Mouse (Mus musculus): ENCODE measurements around the gene Camsap1. TPM values are rescaled to one million over a fixed set of nuclear protein-coding genes. Genes with fewer than 3 reads are reported as not detected.

Camsap1 gene
- polyA plus RNA-seq, 1 experiment from 2014 or later: 19.1 TPM

GRCm38 (mm10) chr2:25918408-25918807, 64.7 kb downstream of the Camsap1 start:
- H3K9ac ChIP-seq: no peak overlapping the region
- 76% methylated on average over 2 of the region's 2 CpGs for WGBS
- no peaks in the 10 kb centered on the region for H3K9me3 ChIP-seq
- no peak overlapping the region for H3K27ac ChIP-seq
- no peak for ATAC-seq (ENCODE audit: insufficient number of reproducible peaks, low FRiP score, low TSS enrichment, low read depth)
- no peaks in the 10 kb centered on the region for H3K4me1 ChIP-seq
- H3K27me3 ChIP-seq: no peaks in the 10 kb centered on the region
- H3K4me3 ChIP-seq: no peak overlapping the region
- 0 out of 2 replicates have a peak, but pooled peaks cover 5% of the 10 kb centered on the region for H3K36me3 ChIP-seq
- H3K4me2 ChIP-seq: no peak overlapping the region

DNA sequence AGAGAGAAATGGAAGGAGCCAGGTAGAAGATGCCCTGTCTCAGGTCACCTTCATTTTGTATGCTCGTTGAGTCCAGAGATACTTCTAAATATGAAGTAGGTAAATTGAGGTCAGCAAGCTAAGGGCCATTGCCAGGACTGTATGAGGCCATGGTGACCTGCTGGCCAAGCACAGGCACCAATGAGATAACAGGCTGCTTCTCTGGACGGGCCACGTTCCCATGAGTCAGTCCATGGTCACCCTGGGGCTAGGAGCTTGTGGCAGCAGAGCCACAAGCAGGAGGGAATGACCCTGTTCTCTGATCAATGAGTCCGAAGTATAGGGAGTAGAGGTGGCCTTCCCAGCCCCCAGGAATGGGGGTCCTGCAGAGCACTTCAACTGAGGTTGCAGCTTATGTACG, 68.3 kb downstream of the Camsap1 start:
- no peak overlapping the region for H3K4me3 ChIP-seq
- no peaks in the 10 kb centered on the region for H3K36me3 ChIP-seq
- ATAC-seq (ENCODE audit: insufficient number of reproducible peaks, low FRiP score, low TSS enrichment, low read depth): no peak
- no peak overlapping the region for H3K27ac ChIP-seq
- WGBS: 83% methylated on average over 5 of the region's 5 CpGs
- H3K9me3 ChIP-seq: no peaks in the 10 kb centered on the region
- no peak overlapping the region for H3K4me2 ChIP-seq
- no peak overlapping the region for H3K9ac ChIP-seq
- H3K27me3 ChIP-seq: no peaks in the 10 kb centered on the region
- no peaks in the 10 kb centered on the region for H3K4me1 ChIP-seq

DNA sequence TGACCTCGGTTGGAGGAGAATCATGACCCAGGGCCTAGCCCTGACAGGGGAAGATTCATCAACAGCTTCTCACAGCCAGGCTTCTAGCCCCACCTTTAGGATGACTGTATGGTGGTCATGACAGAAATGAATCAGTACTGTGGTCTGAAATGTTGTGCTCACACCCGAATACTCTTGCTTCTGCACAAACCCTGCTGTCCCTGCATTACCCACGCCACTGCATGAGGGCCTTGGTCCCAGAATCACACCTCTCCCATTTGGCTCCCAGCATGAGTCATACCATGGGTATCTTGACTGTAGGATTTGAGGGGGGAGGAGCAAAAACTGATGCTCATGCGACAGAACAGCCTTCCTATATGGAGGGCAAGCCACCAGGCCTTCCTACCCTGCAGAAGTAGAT, 68.9 kb downstream of the Camsap1 start:
- H3K4me3 ChIP-seq: no peak overlapping the region
- ATAC-seq (ENCODE audit: insufficient number of reproducible peaks, low FRiP score, low TSS enrichment, low read depth): no peak
- no peak overlapping the region for H3K4me2 ChIP-seq
- no peak overlapping the region for H3K27ac ChIP-seq
- H3K9ac ChIP-seq: no peak overlapping the region
- no peaks in the 10 kb centered on the region for H3K9me3 ChIP-seq
- 69% methylated on average over 4 of the region's 4 CpGs for WGBS
- H3K36me3 ChIP-seq: no peaks in the 10 kb centered on the region
- H3K27me3 ChIP-seq: no peaks in the 10 kb centered on the region
- H3K4me1 ChIP-seq: no peaks in the 10 kb centered on the region

- Histone ChIP-seq H3K4me3 (no peak overlapping the region), H3K36me3 (no peaks in the 10 kb centered on the region), H3K4me1 (no peaks in the 10 kb centered on the region), H3K9ac (no peak overlapping the region), H3K27ac (no peak overlapping the region), H3K9me3 (no peaks in the 10 kb centered on the region), H3K27me3 (no peaks in the 10 kb centered on the region), H3K4me2 (no peak overlapping the region)
- ATAC-seq (ENCODE audit: insufficient number of reproducible peaks, low FRiP score, low TSS enrichment, low read depth): no peak
- 46% methylated on average over 2 of the region's 2 CpGs for WGBS
These were observed 69.8 kb downstream of the Camsap1 start for GRCm38 (mm10) chr2:25913247-25913646.

DNA sequence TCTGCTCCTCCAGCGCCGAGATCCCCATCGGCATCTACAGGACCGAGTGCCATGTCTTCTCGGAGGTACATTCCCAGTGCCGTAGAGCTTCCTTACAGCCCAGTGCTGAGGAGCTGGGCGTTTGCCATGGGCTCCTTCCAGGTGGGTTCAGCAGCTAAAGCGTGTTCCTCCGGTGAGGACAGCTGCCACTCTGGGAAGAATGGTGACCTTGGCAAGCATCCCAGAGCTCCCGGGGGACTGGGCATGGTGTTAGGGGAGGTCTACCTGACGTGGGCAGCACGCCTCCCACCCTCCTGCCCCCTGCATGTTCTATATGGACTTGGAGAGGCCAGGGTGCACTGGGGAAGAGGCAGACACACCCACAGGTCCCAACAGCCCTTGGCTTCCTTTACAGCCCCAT, 73.2 kb downstream of the Camsap1 start:
- Histone ChIP-seq H3K27me3 (no peaks in the 10 kb centered on the region), H3K27ac (no peak overlapping the region), H3K9me3 (no peaks in the 10 kb centered on the region), H3K4me1 (no peaks in the 10 kb centered on the region), H3K9ac (no peak overlapping the region), H3K36me3 (no peaks in the 10 kb centered on the region), H3K4me3 (no peak overlapping the region), H3K4me2 (no peak overlapping the region)
- no peak for ATAC-seq (ENCODE audit: insufficient number of reproducible peaks, low FRiP score, low TSS enrichment, low read depth)
- 79% methylated on average over 12 of the region's 12 CpGs for WGBS

- Histone ChIP-seq H3K4me1 (no peaks in the 10 kb centered on the region), H3K4me3 (no peak overlapping the region), H3K36me3 (no peaks in the 10 kb centered on the region), H3K9me3 (no peaks in the 10 kb centered on the region), H3K9ac (no peak overlapping the region), H3K4me2 (no peak overlapping the region), H3K27me3 (no peaks in the 10 kb centered on the region), H3K27ac (no peak overlapping the region)
- no peak for ATAC-seq (ENCODE audit: insufficient number of reproducible peaks, low FRiP score, low TSS enrichment, low read depth)
- 74% methylated on average over 9 of the region's 9 CpGs for WGBS
These were observed 84.1 kb downstream of the Camsap1 start for GRCm38 (mm10) chr2:25898970-25899369.

GRCm38 (mm10) chr2:25892440-25892839, 90.6 kb downstream of the Camsap1 start:
- Histone ChIP-seq H3K27ac (no peak overlapping the region), H3K4me3 (no peak overlapping the region), H3K9ac (no peak overlapping the region), H3K27me3 (no peaks in the 10 kb centered on the region), H3K9me3 (no peaks in the 10 kb centered on the region), H3K4me2 (no peak overlapping the region), H3K4me1 (no peaks in the 10 kb centered on the region), H3K36me3 (no peaks in the 10 kb centered on the region)
- WGBS: 85% methylated on average over 7 of the region's 7 CpGs
- ATAC-seq (ENCODE audit: insufficient number of reproducible peaks, low FRiP score, low TSS enrichment, low read depth): no peak

- H3K9me3 ChIP-seq: no peaks in the 10 kb centered on the region
- no peak overlapping the region for H3K4me2 ChIP-seq
- no peak for ATAC-seq (ENCODE audit: insufficient number of reproducible peaks, low FRiP score, low TSS enrichment, low read depth)
- no peaks in the 10 kb centered on the region for H3K27me3 ChIP-seq
- H3K9ac ChIP-seq: no peak overlapping the region
- no peak overlapping the region for H3K4me3 ChIP-seq
- H3K36me3 ChIP-seq: no peaks in the 10 kb centered on the region
- H3K4me1 ChIP-seq: no peaks in the 10 kb centered on the region
- no peak overlapping the region for H3K27ac ChIP-seq
- WGBS: 59% methylated on average over 5 of the region's 5 CpGs
These were observed 94.9 kb downstream of the Camsap1 start for GRCm38 (mm10) chr2:25888144-25888543.

DNA sequence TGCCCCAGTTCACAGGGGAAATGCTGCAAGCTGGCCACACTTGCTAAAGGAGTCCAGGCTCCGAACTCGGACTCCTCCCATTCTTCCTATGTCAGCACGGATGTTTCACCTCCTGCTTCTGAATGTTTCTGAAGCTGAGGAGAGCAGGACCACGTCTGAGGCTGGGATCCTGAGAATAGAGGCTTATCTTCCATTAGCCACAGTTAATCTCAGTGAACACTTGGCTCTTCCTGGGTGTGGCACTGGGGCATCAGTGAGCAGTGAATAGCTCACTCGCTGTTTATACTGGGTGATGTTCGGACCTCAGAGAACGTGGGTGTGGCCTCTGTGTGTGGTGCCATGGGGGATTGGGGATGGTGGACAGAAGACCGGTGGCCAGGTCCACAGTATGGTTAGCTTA, 95.9 kb downstream of the Camsap1 start:
- Histone ChIP-seq H3K36me3 (no peaks in the 10 kb centered on the region), H3K9ac (no peak overlapping the region), H3K27ac (no peak overlapping the region), H3K4me2 (no peak overlapping the region), H3K27me3 (no peaks in the 10 kb centered on the region), H3K4me3 (no peak overlapping the region), H3K4me1 (no peaks in the 10 kb centered on the region), H3K9me3 (no peaks in the 10 kb centered on the region)
- no peak for ATAC-seq (ENCODE audit: insufficient number of reproducible peaks, low FRiP score, low TSS enrichment, low read depth)
- WGBS: 52% methylated on average over 8 of the region's 8 CpGs

- no peak overlapping the region for H3K4me3 ChIP-seq
- H3K36me3 ChIP-seq: no peaks in the 10 kb centered on the region
- H3K4me1 ChIP-seq: no peaks in the 10 kb centered on the region
- WGBS: 76% methylated on average over 3 of the region's 3 CpGs
- H3K4me2 ChIP-seq: no peak overlapping the region
- no peak overlapping the region for H3K9ac ChIP-seq
- no peak overlapping the region for H3K27ac ChIP-seq
- ATAC-seq (ENCODE audit: insufficient number of reproducible peaks, low FRiP score, low TSS enrichment, low read depth): no peak
- 0 out of 2 replicates have a peak, but pooled peaks cover 2% of the 10 kb centered on the region for H3K27me3 ChIP-seq
- H3K9me3 ChIP-seq: no peaks in the 10 kb centered on the region
These were observed 98.3 kb downstream of the Camsap1 start for GRCm38 (mm10) chr2:25884756-25885155.

- WGBS: 27% methylated on average over 1 of the region's 1 CpGs
- Histone ChIP-seq H3K36me3 (no peaks in the 10 kb centered on the region), H3K4me3 (no peak overlapping the region), H3K9ac (no peak overlapping the region), H3K4me1 (peaks cover 6% of the 10 kb centered on the region), H3K4me2 (no peak overlapping the region), H3K9me3 (no peaks in the 10 kb centered on the region), H3K27ac (no peak overlapping the region), H3K27me3 (peaks cover 27% of the 10 kb centered on the region)
- ATAC-seq (ENCODE audit: insufficient number of reproducible peaks, low FRiP score, low TSS enrichment, low read depth): no peak
These were observed 100.8 kb downstream of the Camsap1 start for GRCm38 (mm10) chr2:25882276-25882675.

DNA sequence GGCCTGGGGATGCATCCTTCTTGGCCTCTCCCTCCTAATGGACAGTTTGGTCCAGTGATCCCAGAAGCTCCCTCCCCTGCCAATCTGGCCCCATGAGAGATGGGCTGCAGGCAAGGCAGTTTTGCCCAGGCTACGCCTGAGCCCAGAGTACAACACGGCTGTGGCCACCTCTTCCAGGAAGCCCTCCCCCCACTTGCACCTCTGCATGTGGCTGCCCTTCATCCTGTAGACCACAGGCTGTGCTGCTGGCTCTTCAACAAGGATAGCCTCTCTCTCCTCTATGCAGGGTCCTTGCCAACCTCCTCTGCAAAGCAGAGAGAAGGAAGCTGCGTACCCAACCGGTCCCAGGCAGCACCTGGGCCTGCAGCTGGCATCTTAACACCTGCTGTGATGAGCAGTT, 104.0 kb downstream of the Camsap1 start:
- ATAC-seq (ENCODE audit: insufficient number of reproducible peaks, low FRiP score, low TSS enrichment, low read depth): no peak
- H3K36me3 ChIP-seq: no peaks in the 10 kb centered on the region
- WGBS: 77% methylated on average over 4 of the region's 4 CpGs
- no peak overlapping the region for H3K27ac ChIP-seq
- H3K9ac ChIP-seq: no peak overlapping the region
- no peaks in the 10 kb centered on the region for H3K9me3 ChIP-seq
- no peak overlapping the region for H3K4me2 ChIP-seq
- peaks cover 6% of the 10 kb centered on the region for H3K4me1 ChIP-seq
- no peak overlapping the region for H3K4me3 ChIP-seq
- peaks cover 43% of the 10 kb centered on the region for H3K27me3 ChIP-seq

- no peak overlapping the region for H3K4me2 ChIP-seq
- H3K36me3 ChIP-seq: no peaks in the 10 kb centered on the region
- H3K9ac ChIP-seq: no peak overlapping the region
- H3K4me3 ChIP-seq: no peak overlapping the region
- peaks cover 43% of the 10 kb centered on the region for H3K27me3 ChIP-seq
- no peak overlapping the region for H3K27ac ChIP-seq
- ATAC-seq (ENCODE audit: insufficient number of reproducible peaks, low FRiP score, low TSS enrichment, low read depth): no peak
- H3K9me3 ChIP-seq: no peaks in the 10 kb centered on the region
- peaks cover 6% of the 10 kb centered on the region for H3K4me1 ChIP-seq
- 76% methylated on average over 2 of the region's 2 CpGs for WGBS
These were observed 104.6 kb downstream of the Camsap1 start for GRCm38 (mm10) chr2:25878516-25878915.

All from limb, embryonic 15.5 days (tissue).